Mouse (Mus musculus): Measurements from ENCODE around the gene Apbb1ip. TPM values are rescaled to one million over a fixed set of nuclear protein-coding genes. Genes with fewer than 3 reads are reported as not detected.

Gene Apbb1ip
- polyA plus RNA-seq, 1 experiment from 2014 or later, result 3.1 TPM

GRCm38 (mm10) chr2:22914421-22914820, 140.5 kb downstream of the Apbb1ip start:
- DNase-seq (ENCODE audit: low spot score) (no peak), ATAC-seq (ENCODE audit: low read depth) (no peak)
- H3K36me3 ChIP-seq (ENCODE audit: control insufficient read depth, insufficient read depth, low read length), result peaks cover 51% of the 10 kb centered on the region
- no peaks in the 10 kb centered on the region for H3K4me1 ChIP-seq (ENCODE audit: control insufficient read depth, insufficient read depth, low read length)
- H3K9me3 ChIP-seq (ENCODE audit: control insufficient read depth, low read length), result no peaks in the 10 kb centered on the region
- no peak overlapping the region for H3K27ac ChIP-seq (replicated peaks; ENCODE audit: low read depth, low read length)
- H3K27me3 ChIP-seq (replicated peaks; ENCODE audit: control insufficient read depth, insufficient read depth, low read length), result no peaks in the 10 kb centered on the region
- no peak overlapping the region for H3K9ac ChIP-seq (ENCODE audit: low read depth, low read length)
- no peak overlapping the region for H3K4me2 ChIP-seq (ENCODE audit: low read depth, low read length)
- 81% methylated on average over 3 of the region's 3 CpGs for WGBS
- no peak overlapping the region for H3K4me3 ChIP-seq (ENCODE audit: low read depth, low read length)

- H3K4me2 ChIP-seq (ENCODE audit: low read depth, low read length), result no peak overlapping the region
- no peaks in the 10 kb centered on the region for H3K27me3 ChIP-seq (replicated peaks; ENCODE audit: control insufficient read depth, insufficient read depth, low read length)
- H3K27ac ChIP-seq (replicated peaks; ENCODE audit: low read depth, low read length), result no peak overlapping the region
- H3K4me3 ChIP-seq (ENCODE audit: low read depth, low read length), result no peak overlapping the region
- peaks cover 34% of the 10 kb centered on the region for H3K36me3 ChIP-seq (ENCODE audit: control insufficient read depth, insufficient read depth, low read length)
- H3K4me1 ChIP-seq (ENCODE audit: control insufficient read depth, insufficient read depth, low read length), result no peaks in the 10 kb centered on the region
- ATAC-seq (ENCODE audit: low read depth) (no peak), DNase-seq (ENCODE audit: low spot score) (no peak)
- H3K9me3 ChIP-seq (ENCODE audit: control insufficient read depth, low read length), result no peaks in the 10 kb centered on the region
- 95% methylated on average over 2 of the region's 2 CpGs for WGBS
- no peak overlapping the region for H3K9ac ChIP-seq (ENCODE audit: low read depth, low read length)
Observed at GRCm38 (mm10) chr2:22918651-22919050, 144.8 kb downstream of the Apbb1ip start.

Other genes with a start within 250 kb of the Apbb1ip start
- gene Gad2, start 151.9 kb upstream of the Apbb1ip start, polyA plus RNA-seq (2014; fragmentation: Nextera tagmentation; extraction: Ambion mirVana), result 0.22 and 0.68 TPM in 2 replicates
- gene Pdss1, start 121.4 kb downstream of the Apbb1ip start, polyA plus RNA-seq (2014; fragmentation: Nextera tagmentation; extraction: Ambion mirVana), result 16.5 and 19.1 TPM in 2 replicates